Mouse (Mus musculus): Measurements from ENCODE around the gene Usp29.

Usp29 gene

GRCm38 (mm10) chr7:6730241-6730640 lies at the start of gene Usp29, which contains the start of gene Peg3:
Gene Usp29, plus strand, starts transcription at chr7:6730578.
Gene Peg3, minus strand, starts transcription at chr7:6730431.
- peak; percentile 71 to 80 for DNase-seq (ENCODE audit: low spot score in 2 of 2)

GRCm38 (mm10) chr7:6685511-6685910 lies 44.9 kb upstream of the Usp29 start:
- no peak for DNase-seq (ENCODE audit: low spot score in 2 of 2)

- DNase-seq (ENCODE audit: low spot score in 2 of 2): peak; percentile 69 to 82
Observed at GRCm38 (mm10) chr7:6696241-6697045, 33.9 kb upstream of the Usp29 start, which contains the start of gene Zim1. Gene Zim1, minus strand, starts transcription at chr7:6696450.

- no peak for DNase-seq (ENCODE audit: low spot score in 2 of 2)
Observed at GRCm38 (mm10) chr7:6699230-6699629, 31.1 kb upstream of the Usp29 start.

GRCm38 (mm10) chr7:6707416-6708015 lies 22.9 kb upstream of the Usp29 start:
- DNase-seq (ENCODE audit: low spot score in 2 of 2): no peak

GRCm38 (mm10) chr7:6708451-6709180 lies 21.8 kb upstream of the Usp29 start:
- no peak for DNase-seq (ENCODE audit: low spot score in 2 of 2)

- DNase-seq (ENCODE audit: low spot score in 2 of 2): no peak
Observed at GRCm38 (mm10) chr7:6709396-6709795, 21.0 kb upstream of the Usp29 start.

GRCm38 (mm10) chr7:6727351-6728121 lies 2.8 kb upstream of the Usp29 start:
- peak; percentile 56 to 79 for DNase-seq (ENCODE audit: low spot score in 2 of 2)

GRCm38 (mm10) chr7:6728263-6728931 lies 2.0 kb upstream of the Usp29 start:
- DNase-seq (ENCODE audit: low spot score in 2 of 2): peak; percentile 64 to 82

GRCm38 (mm10) chr7:6729061-6729817 lies 1.1 kb upstream of the Usp29 start:
- peak; percentile 77 to 93 for DNase-seq (ENCODE audit: low spot score in 2 of 2)

GRCm38 (mm10) chr7:6730801-6731200 lies 423 bp downstream of the Usp29 start:
- peak in 1 of 2 experiments; percentile 32 for DNase-seq (ENCODE audit: low spot score in 2 of 2)

- DNase-seq (ENCODE audit: low spot score in 2 of 2): no peak
Observed at GRCm38 (mm10) chr7:6731373-6731772, 995 bp downstream of the Usp29 start.

GRCm38 (mm10) chr7:6731930-6732329 lies 1.6 kb downstream of the Usp29 start:
- no peak for DNase-seq (ENCODE audit: low spot score in 2 of 2)

- no peak for DNase-seq (ENCODE audit: low spot score in 2 of 2)
Observed at GRCm38 (mm10) chr7:6736060-6736459, 5.7 kb downstream of the Usp29 start.

GRCm38 (mm10) chr7:6744281-6744904 lies 14.0 kb downstream of the Usp29 start:
- no peak for DNase-seq (ENCODE audit: low spot score in 2 of 2)

- DNase-seq (ENCODE audit: low spot score in 2 of 2): no peak
Observed at GRCm38 (mm10) chr7:6749196-6749595, 18.8 kb downstream of the Usp29 start.

- DNase-seq (ENCODE audit: low spot score in 2 of 2): no peak
Observed at GRCm38 (mm10) chr7:6753440-6753839, 23.1 kb downstream of the Usp29 start.

GRCm38 (mm10) chr7:6756777-6757291 lies 26.5 kb downstream of the Usp29 start:
- DNase-seq (ENCODE audit: low spot score in 2 of 2): no peak

- no peak for DNase-seq (ENCODE audit: low spot score in 2 of 2)
Observed at GRCm38 (mm10) chr7:6759698-6760097, 29.3 kb downstream of the Usp29 start.

GRCm38 (mm10) chr7:6760170-6760569 lies 29.8 kb downstream of the Usp29 start:
- DNase-seq (ENCODE audit: low spot score in 2 of 2): no peak

Data from cerebellum, postnatal 4 days (tissue).